Mouse (Mus musculus) cerebellum, adult 2 months (tissue): ENCODE data around the gene Phactr3. TPM values are rescaled to one million over a fixed set of nuclear protein-coding genes. Genes with fewer than 3 reads are reported as not detected.

Experiments used
- DNase-seq, 2 experiments: peaks; one replicate each; pipeline ENCODE4 v3.0.0; 2021
- H3K27ac ChIP-seq: fragments of 200-500 bp; 2 replicates; pipeline ENCODE4 v1.5.1; 2012; ENCODE audit warnings: low read length, control low read depth, inconsistent platforms; ENCODE audit not compliant: insufficient read depth
- H3K27me3 ChIP-seq: fragments of 200-500 bp; 2 replicates; pipeline ENCODE4 v1.6.1; 2012; ENCODE audit warnings: inconsistent platforms, mild to moderate bottlenecking, low read length, moderate library complexity; ENCODE audit not compliant: control insufficient read depth, insufficient read depth
- H3K4me1 ChIP-seq: fragments of 200-500 bp; 2 replicates; pipeline ENCODE4 v1.6.1; 2011; ENCODE audit warnings: low read length; ENCODE audit not compliant: control insufficient read depth, insufficient read depth
- H3K4me3 ChIP-seq: fragments of 200-500 bp; replicated peaks from 2 replicates; pipeline ENCODE3; 2011; ENCODE audit warnings: mild to moderate bottlenecking, low read depth, low read length, control low read depth; ENCODE audit not compliant: insufficient read depth
- CTCF ChIP-seq: fragments of 200-500 bp; IDR thresholded peaks from 2 replicates; pipeline ENCODE4 v1.5.1; 2011; ENCODE audit warnings: low read depth, mild to moderate bottlenecking, control low read depth, low read length, moderate library complexity, borderline replicate concordance; ENCODE audit not compliant: insufficient read depth
- POLR2A ChIP-seq: fragments of 200-500 bp; IDR thresholded peaks from 2 replicates; pipeline ENCODE4 v1.6.1; 2011; ENCODE audit warnings: low read length, control low read depth, borderline replicate concordance; ENCODE audit not compliant: insufficient read depth
- WGBS: fragments of 180-500 bp; shearing (Covaris S2); methylation state at CpG from one replicate; pipeline ENCODE4 v1.1.7; 2018; 5-methylcytosine and 5-hydroxymethylcytosine counted together
- polyA plus RNA-seq: library from polyadenylated mRNA; depleted of rRNA; stranded (reverse); fragments of >200 nt; gene quantifications from 2 replicates; pipeline ENCODE4 v1.2.3, GENCODE M21; 2012

Gene Phactr3
- polyA plus RNA-seq, 1 experiment: 79.8 TPM

DNA sequence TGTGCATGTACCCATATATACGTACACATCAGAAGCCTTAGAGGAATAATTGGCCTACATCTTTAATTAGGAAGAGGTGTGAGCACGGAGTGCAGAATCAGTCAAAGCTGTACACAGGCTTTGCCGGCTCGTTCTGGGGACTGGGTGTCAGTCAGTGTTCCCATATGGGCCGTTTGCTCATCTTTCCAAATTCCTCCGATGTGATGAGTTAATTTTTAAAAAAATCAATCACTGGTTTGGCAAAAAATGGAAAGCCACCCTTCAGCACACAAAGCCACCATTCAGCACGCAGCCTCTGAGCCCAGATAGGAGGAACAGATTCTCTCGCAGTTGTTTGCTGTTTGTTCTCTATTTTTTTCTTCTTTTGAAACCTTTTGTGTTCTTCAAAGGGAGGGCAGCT lies 110.5 kb downstream of the Phactr3 start:
- H3K4me3 ChIP-seq: no peak overlapping the region
- H3K27ac ChIP-seq: no peak overlapping the region; the same call in 1 of the 2 replicates
- H3K27me3 ChIP-seq: no peaks in the 10 kb centered on the region
- no peak for TF ChIP-seq CTCF
- TF ChIP-seq POLR2A: no peak
- peaks cover 19% of the 10 kb centered on the region for H3K4me1 ChIP-seq
- WGBS: 54% methylated on average over 8 of the region's 8 CpGs
- DNase-seq: no peak

DNA sequence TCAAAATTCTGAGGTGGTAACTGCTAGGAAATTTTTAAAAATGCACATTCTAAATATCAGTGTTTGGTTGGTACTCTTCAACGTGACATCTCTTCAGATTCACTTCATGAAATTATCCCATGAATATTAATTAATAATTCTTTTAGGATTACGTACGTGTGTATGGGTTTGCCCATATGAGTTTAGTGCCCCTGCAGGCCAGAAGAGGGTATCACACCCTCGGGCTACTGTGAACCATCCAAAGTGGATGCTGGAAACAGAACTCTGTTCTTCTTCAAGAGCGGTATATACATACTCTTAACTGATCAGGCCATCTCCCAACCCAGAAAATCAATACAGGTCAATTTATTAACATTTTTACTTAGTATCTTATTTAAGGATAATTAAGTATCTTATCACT lies 114.7 kb downstream of the Phactr3 start:
- WGBS: 82% methylated on average over 5 of the region's 5 CpGs
- no peak for DNase-seq
- TF ChIP-seq POLR2A (no peak), CTCF (peak; percentile 27; the same call in 1 of the 2 replicates)
- Histone ChIP-seq H3K4me1 (peaks cover 17% of the 10 kb centered on the region), H3K4me3 (no peak overlapping the region), H3K27me3 (no peaks in the 10 kb centered on the region), H3K27ac (no peak overlapping the region)

DNA sequence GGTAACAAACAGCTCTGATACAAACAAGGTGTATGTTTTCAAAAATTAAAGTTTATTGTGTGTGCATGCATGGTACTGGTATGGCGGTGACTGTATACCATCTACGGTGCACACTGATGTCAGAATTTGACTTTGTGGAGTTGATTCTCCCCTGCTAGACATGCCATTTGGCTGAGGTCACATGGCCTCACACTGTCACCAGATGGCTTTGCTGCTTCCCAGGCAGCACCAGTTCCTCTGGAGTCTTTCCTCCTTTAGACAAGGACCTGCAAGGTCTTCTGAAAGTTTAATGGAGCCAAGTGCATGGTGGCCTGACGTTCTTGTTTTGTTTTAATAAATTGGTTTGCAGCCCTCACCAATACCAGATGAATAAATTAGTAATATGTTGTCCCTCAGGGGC lies 118.3 kb downstream of the Phactr3 start:
- WGBS: 12% methylated on average over 3 of the region's 3 CpGs
- DNase-seq: peak; percentile 72 to 84
- TF ChIP-seq POLR2A: no peak
- TF ChIP-seq CTCF: no peak
- H3K27me3 ChIP-seq: no peaks in the 10 kb centered on the region
- H3K4me1 ChIP-seq: peaks cover 31% of the 10 kb centered on the region
- no peak overlapping the region for H3K27ac ChIP-seq
- no peak overlapping the region for H3K4me3 ChIP-seq

- H3K27me3 ChIP-seq: no peaks in the 10 kb centered on the region
- WGBS: 97% methylated on average over 2 of the region's 2 CpGs
- H3K4me3 ChIP-seq: no peak overlapping the region
- H3K27ac ChIP-seq: no peak overlapping the region
- H3K4me1 ChIP-seq: peaks cover 40% of the 10 kb centered on the region
- DNase-seq: no peak
- no peak for TF ChIP-seq CTCF
- no peak for TF ChIP-seq POLR2A
Observed at GRCm38 (mm10) chr2:178238503-178238902, 119.7 kb downstream of the Phactr3 start.

DNA sequence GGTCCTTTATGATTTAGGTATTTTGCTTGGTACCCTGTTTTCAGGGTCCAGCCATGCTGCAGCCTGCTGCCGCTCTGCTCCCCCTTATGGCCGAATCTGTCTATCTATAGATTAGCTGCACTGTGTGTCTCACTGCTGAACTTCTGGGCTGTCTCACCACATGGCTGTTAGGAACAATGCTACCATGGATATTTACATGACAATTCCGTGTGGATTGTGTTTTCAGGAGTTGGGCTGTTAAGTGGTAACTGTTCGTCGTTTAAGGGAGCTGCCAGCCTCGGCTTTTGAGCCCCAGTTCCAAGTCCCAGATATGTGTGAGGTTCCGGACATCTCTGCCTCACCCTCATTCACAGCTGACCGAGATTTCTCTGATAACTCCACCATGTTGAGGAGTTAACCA lies 122.1 kb downstream of the Phactr3 start:
- WGBS: 76% methylated on average over 8 of the region's 8 CpGs
- Histone ChIP-seq H3K27ac (no peak overlapping the region; the same call in 1 of the 2 replicates), H3K4me3 (no peak overlapping the region), H3K4me1 (peaks cover 58% of the 10 kb centered on the region), H3K27me3 (no peaks in the 10 kb centered on the region)
- no peak for DNase-seq
- TF ChIP-seq CTCF (no peak), POLR2A (no peak)

- peaks cover 56% of the 10 kb centered on the region for H3K4me1 ChIP-seq
- TF ChIP-seq CTCF: no peak
- no peak for TF ChIP-seq POLR2A
- H3K27me3 ChIP-seq: no peaks in the 10 kb centered on the region
- WGBS: 67% methylated on average over 3 of the region's 3 CpGs
- H3K27ac ChIP-seq: no peak overlapping the region; the same call in 1 of the 2 replicates
- DNase-seq: no peak
- no peak overlapping the region for H3K4me3 ChIP-seq
Observed at GRCm38 (mm10) chr2:178241374-178241773, 122.6 kb downstream of the Phactr3 start.

GRCm38 (mm10) chr2:178242996-178243395 lies 124.2 kb downstream of the Phactr3 start:
- no peak overlapping the region for H3K27ac ChIP-seq
- no peak for TF ChIP-seq POLR2A
- TF ChIP-seq CTCF: no peak
- WGBS: 51% methylated on average over 3 of the region's 3 CpGs
- H3K4me1 ChIP-seq: peaks cover 53% of the 10 kb centered on the region
- DNase-seq: no peak
- no peak overlapping the region for H3K4me3 ChIP-seq
- H3K27me3 ChIP-seq: no peaks in the 10 kb centered on the region

DNA sequence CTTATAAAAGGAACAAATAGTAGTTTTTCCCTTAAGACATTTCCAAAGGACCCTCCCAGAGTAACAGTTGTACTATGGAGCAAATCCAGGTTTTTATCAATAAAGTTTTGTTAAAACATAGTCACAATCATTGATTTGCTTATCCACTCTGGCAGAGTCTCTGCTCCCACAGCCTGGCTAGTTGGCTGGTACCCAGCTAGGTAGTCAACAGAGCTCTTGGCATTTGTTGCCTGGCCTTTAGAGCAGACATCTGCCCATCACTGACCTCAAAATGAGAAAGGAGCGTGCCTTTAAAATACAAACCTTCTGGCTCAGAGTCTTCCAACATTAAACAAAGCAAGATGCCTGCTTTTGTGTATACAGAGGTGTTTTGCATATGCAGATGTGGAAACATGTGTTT lies 126.1 kb downstream of the Phactr3 start:
- Histone ChIP-seq H3K4me1 (peaks cover 45% of the 10 kb centered on the region), H3K4me3 (no peak overlapping the region), H3K27me3 (no peaks in the 10 kb centered on the region), H3K27ac (no peak overlapping the region)
- no peak for TF ChIP-seq POLR2A
- 9% methylated on average over 1 of the region's 1 CpGs for WGBS
- peak; percentile 57 to 80 for DNase-seq

- WGBS: 14% methylated on average over 5 of the region's 5 CpGs
- H3K4me3 ChIP-seq: no peak overlapping the region
- DNase-seq: peak; percentile 76 to 87
- peaks cover 51% of the 10 kb centered on the region for H3K4me1 ChIP-seq
- no peak overlapping the region for H3K27ac ChIP-seq
- no peak for TF ChIP-seq POLR2A
- no peak for TF ChIP-seq CTCF
- H3K27me3 ChIP-seq: no peaks in the 10 kb centered on the region
Observed at GRCm38 (mm10) chr2:178245841-178246240, 127.1 kb downstream of the Phactr3 start.
